Mouse (Mus musculus): ENCODE measurements around the gene Hps1. TPM values are rescaled to one million over a fixed set of nuclear protein-coding genes. Genes with fewer than 3 reads are reported as not detected.
A peak's percentile ranks its signal among the peaks of the same experiment; 100 is the strongest.

Hps1 gene
- polyA plus RNA-seq, 1 experiment = 7.8 TPM

GRCm38 (mm10) chr19:42744162-42744586 lies 35.6 kb downstream of the Hps1 start:
- Histone ChIP-seq H3K4me3 (ENCODE audit: insufficient read depth, poor library complexity, severe bottlenecking) (no peak overlapping the region), H3K79me2 (ENCODE audit: control insufficient read depth, insufficient read depth) (no peaks in the 10 kb centered on the region), H3ac (ENCODE audit: control insufficient read depth, insufficient read length, low read depth) (no peak overlapping the region), H3K36me3 (ENCODE audit: control insufficient read depth, insufficient read depth) (no peaks in the 10 kb centered on the region), H3K27me3 (ENCODE audit: control insufficient read depth, insufficient read depth, insufficient read length) (no peaks in the 10 kb centered on the region), H3K79me3 (ENCODE audit: low read depth) (no peaks in the 10 kb centered on the region)
- TF ChIP-seq MAX (IDR thresholded peaks at IDR 0.05) = no peak
- TF ChIP-seq MYOD1 (IDR thresholded peaks at IDR 0.05; ENCODE audit: control insufficient read depth, insufficient read length, low read depth) = no peak
- TF ChIP-seq CEBPB (IDR thresholded peaks at IDR 0.05; ENCODE audit: low read depth) = no peak
- no peak for TF ChIP-seq MYOG (IDR thresholded peaks at IDR 0.05; ENCODE audit: control insufficient read depth, extremely low read depth, insufficient read length)
- TF ChIP-seq CTCF (IDR thresholded peaks at IDR 0.05; ENCODE audit: control insufficient read depth, insufficient read depth, insufficient read length) = peak; percentile 61
- TF ChIP-seq USF1 (IDR thresholded peaks at IDR 0.05; ENCODE audit: low read depth) = no peak

GRCm38 (mm10) chr19:42743261-42743660 lies 36.5 kb downstream of the Hps1 start:
- H3K4me3 ChIP-seq (ENCODE audit: insufficient read depth, poor library complexity, severe bottlenecking) = no peak overlapping the region
- H3K79me3 ChIP-seq (ENCODE audit: low read depth) = no peaks in the 10 kb centered on the region
- no peak overlapping the region for H3ac ChIP-seq (ENCODE audit: control insufficient read depth, insufficient read length, low read depth)
- no peaks in the 10 kb centered on the region for H3K36me3 ChIP-seq (ENCODE audit: control insufficient read depth, insufficient read depth)
- no peaks in the 10 kb centered on the region for H3K79me2 ChIP-seq (ENCODE audit: control insufficient read depth, insufficient read depth)
- H3K27me3 ChIP-seq (ENCODE audit: control insufficient read depth, insufficient read depth, insufficient read length) = no peaks in the 10 kb centered on the region
- no peak for TF ChIP-seq CEBPB (IDR thresholded peaks at IDR 0.05; ENCODE audit: low read depth)
- no peak for TF ChIP-seq MAX (IDR thresholded peaks at IDR 0.05)
- no peak for TF ChIP-seq MYOG (IDR thresholded peaks at IDR 0.05; ENCODE audit: control insufficient read depth, extremely low read depth, insufficient read length)
- TF ChIP-seq FOSL1 (IDR thresholded peaks at IDR 0.05; ENCODE audit: insufficient read depth, low read length, poor library complexity, severe bottlenecking) = no peak
- TF ChIP-seq CTCF (IDR thresholded peaks at IDR 0.05; ENCODE audit: control insufficient read depth, insufficient read depth, insufficient read length) = no peak
- no peak for TF ChIP-seq MYOD1 (IDR thresholded peaks at IDR 0.05; ENCODE audit: control insufficient read depth, insufficient read length, low read depth)
- no peak for TF ChIP-seq USF1 (IDR thresholded peaks at IDR 0.05; ENCODE audit: low read depth)

- no peaks in the 10 kb centered on the region for H3K79me3 ChIP-seq (ENCODE audit: low read depth)
- no peaks in the 10 kb centered on the region for H3K36me3 ChIP-seq (ENCODE audit: control insufficient read depth, insufficient read depth)
- TF ChIP-seq MYOG (IDR thresholded peaks at IDR 0.05; ENCODE audit: control insufficient read depth, extremely low read depth, insufficient read length) = no peak
- TF ChIP-seq MAX (IDR thresholded peaks at IDR 0.05) = no peak
- no peak for TF ChIP-seq USF1 (IDR thresholded peaks at IDR 0.05; ENCODE audit: low read depth)
- TF ChIP-seq CEBPB (IDR thresholded peaks at IDR 0.05; ENCODE audit: low read depth) = no peak
- no peak for TF ChIP-seq MYOD1 (IDR thresholded peaks at IDR 0.05; ENCODE audit: control insufficient read depth, insufficient read length, low read depth)
- no peak for TF ChIP-seq CTCF (IDR thresholded peaks at IDR 0.05; ENCODE audit: control insufficient read depth, insufficient read depth, insufficient read length)
- no peak for TF ChIP-seq FOSL1 (IDR thresholded peaks at IDR 0.05; ENCODE audit: insufficient read depth, low read length, poor library complexity, severe bottlenecking)
- no peaks in the 10 kb centered on the region for H3K27me3 ChIP-seq (ENCODE audit: control insufficient read depth, insufficient read depth, insufficient read length)
- H3K79me2 ChIP-seq (ENCODE audit: control insufficient read depth, insufficient read depth) = no peaks in the 10 kb centered on the region
- H3K4me3 ChIP-seq (ENCODE audit: insufficient read depth, poor library complexity, severe bottlenecking) = no peak overlapping the region
- H3ac ChIP-seq (ENCODE audit: control insufficient read depth, insufficient read length, low read depth) = no peak overlapping the region
Measured at GRCm38 (mm10) chr19:42741884-42742283, 37.9 kb downstream of the Hps1 start.

DNA sequence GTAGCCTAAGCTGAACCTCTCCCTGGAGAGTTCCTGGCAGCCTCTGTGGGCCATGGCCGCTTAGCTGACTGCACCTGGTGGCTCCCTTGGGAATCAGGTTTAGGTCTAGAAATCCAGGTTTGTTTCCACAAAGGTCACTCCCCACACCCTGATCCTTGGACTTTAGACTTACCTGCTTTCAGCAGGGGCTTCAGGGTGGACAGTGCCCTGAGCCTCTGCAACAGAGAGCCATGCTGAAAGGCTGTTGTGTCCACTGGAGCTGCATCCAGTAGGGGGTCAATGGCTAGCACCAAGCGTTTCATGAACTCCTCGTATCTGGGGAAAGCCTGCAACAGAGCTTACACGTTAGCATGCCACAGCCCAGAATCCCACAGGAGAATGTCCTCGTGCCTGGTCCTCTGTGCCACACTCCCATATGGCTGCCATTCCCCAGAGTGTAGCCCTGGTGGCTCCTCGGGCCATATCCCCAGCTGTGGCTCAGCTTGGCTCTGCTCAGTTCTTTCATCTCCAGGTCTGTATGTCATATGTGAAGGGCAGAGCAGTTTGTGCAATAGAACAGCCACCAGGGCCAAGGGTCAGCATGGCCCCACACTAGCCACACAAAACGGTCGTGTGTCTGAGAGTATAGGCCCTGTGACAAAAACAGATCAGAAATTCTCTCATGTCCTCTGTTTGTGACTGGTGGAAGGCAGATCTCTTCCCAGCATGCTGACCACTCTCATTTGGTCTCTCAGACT lies 39.4 kb downstream of the Hps1 start:
- no peak for TF ChIP-seq MAX (IDR thresholded peaks at IDR 0.05)
- H3K4me3 ChIP-seq (ENCODE audit: insufficient read depth, poor library complexity, severe bottlenecking) = no peak overlapping the region
- peaks cover 5% of the 10 kb centered on the region for H3K27me3 ChIP-seq (ENCODE audit: control insufficient read depth, insufficient read depth, insufficient read length)
- H3ac ChIP-seq (ENCODE audit: control insufficient read depth, insufficient read length, low read depth) = no peak overlapping the region
- H3K79me3 ChIP-seq (ENCODE audit: low read depth) = no peaks in the 10 kb centered on the region
- no peaks in the 10 kb centered on the region for H3K79me2 ChIP-seq (ENCODE audit: control insufficient read depth, insufficient read depth)
- no peaks in the 10 kb centered on the region for H3K36me3 ChIP-seq (ENCODE audit: control insufficient read depth, insufficient read depth)

DNA sequence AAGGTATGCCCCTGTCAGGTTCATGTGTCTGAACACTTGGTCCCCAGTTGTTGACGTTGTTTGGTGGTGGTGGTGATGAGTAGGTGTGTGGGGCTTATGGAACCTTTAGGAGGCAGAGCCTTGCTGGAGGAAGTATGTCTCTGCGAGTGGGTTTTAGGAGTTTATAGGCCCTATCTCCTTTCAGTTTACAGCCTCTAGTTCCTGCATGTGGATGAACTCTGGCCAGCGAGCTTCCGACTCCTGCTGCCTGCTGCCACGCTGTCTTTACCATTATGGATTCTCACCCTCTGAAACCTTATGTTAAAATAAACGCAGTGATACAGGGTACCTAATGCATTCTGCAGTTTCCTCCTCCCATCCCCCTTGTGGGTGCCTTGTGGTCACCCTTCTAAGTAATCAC lies 40.0 kb downstream of the Hps1 start:
- Histone ChIP-seq H3K36me3 (ENCODE audit: control insufficient read depth, insufficient read depth) (no peaks in the 10 kb centered on the region), H3K79me2 (ENCODE audit: control insufficient read depth, insufficient read depth) (no peaks in the 10 kb centered on the region), H3ac (ENCODE audit: control insufficient read depth, insufficient read length, low read depth) (no peak overlapping the region), H3K27me3 (ENCODE audit: control insufficient read depth, insufficient read depth, insufficient read length) (peaks cover 5% of the 10 kb centered on the region), H3K4me3 (ENCODE audit: insufficient read depth, poor library complexity, severe bottlenecking) (no peak overlapping the region), H3K79me3 (ENCODE audit: low read depth) (no peaks in the 10 kb centered on the region)
- TF ChIP-seq CEBPB (IDR thresholded peaks at IDR 0.05; ENCODE audit: low read depth) = no peak
- TF ChIP-seq FOSL1 (IDR thresholded peaks at IDR 0.05; ENCODE audit: insufficient read depth, low read length, poor library complexity, severe bottlenecking) = no peak
- no peak for TF ChIP-seq MAX (IDR thresholded peaks at IDR 0.05)
- TF ChIP-seq USF1 (IDR thresholded peaks at IDR 0.05; ENCODE audit: low read depth) = no peak
- no peak for TF ChIP-seq MYOD1 (IDR thresholded peaks at IDR 0.05; ENCODE audit: control insufficient read depth, insufficient read length, low read depth)
- no peak for TF ChIP-seq MYOG (IDR thresholded peaks at IDR 0.05; ENCODE audit: control insufficient read depth, extremely low read depth, insufficient read length)
- no peak for TF ChIP-seq CTCF (IDR thresholded peaks at IDR 0.05; ENCODE audit: control insufficient read depth, insufficient read depth, insufficient read length)

GRCm38 (mm10) chr19:42737753-42738152 lies 42.0 kb downstream of the Hps1 start:
- no peak overlapping the region for H3ac ChIP-seq (ENCODE audit: control insufficient read depth, insufficient read length, low read depth)
- TF ChIP-seq MYOD1 (IDR thresholded peaks at IDR 0.05; ENCODE audit: control insufficient read depth, insufficient read length, low read depth) = no peak
- TF ChIP-seq CEBPB (IDR thresholded peaks at IDR 0.05; ENCODE audit: low read depth) = no peak
- TF ChIP-seq FOSL1 (IDR thresholded peaks at IDR 0.05; ENCODE audit: insufficient read depth, low read length, poor library complexity, severe bottlenecking) = no peak
- no peak for TF ChIP-seq MAX (IDR thresholded peaks at IDR 0.05)
- TF ChIP-seq CTCF (IDR thresholded peaks at IDR 0.05; ENCODE audit: control insufficient read depth, insufficient read depth, insufficient read length) = no peak
- no peak for TF ChIP-seq USF1 (IDR thresholded peaks at IDR 0.05; ENCODE audit: low read depth)
- TF ChIP-seq MYOG (IDR thresholded peaks at IDR 0.05; ENCODE audit: control insufficient read depth, extremely low read depth, insufficient read length) = no peak
- no peak overlapping the region for H3K4me3 ChIP-seq (ENCODE audit: insufficient read depth, poor library complexity, severe bottlenecking)
- no peaks in the 10 kb centered on the region for H3K79me3 ChIP-seq (ENCODE audit: low read depth)
- H3K79me2 ChIP-seq (ENCODE audit: control insufficient read depth, insufficient read depth) = no peaks in the 10 kb centered on the region
- no peaks in the 10 kb centered on the region for H3K36me3 ChIP-seq (ENCODE audit: control insufficient read depth, insufficient read depth)
- peaks cover 9% of the 10 kb centered on the region for H3K27me3 ChIP-seq (ENCODE audit: control insufficient read depth, insufficient read depth, insufficient read length)

All from C2C12 (cell line).